Mouse (Mus musculus) gonadal fat pad, adult 2 months (tissue): ENCODE data around the gene Frmpd2. TPM values are rescaled to one million over a fixed set of nuclear protein-coding genes. Genes with fewer than 3 reads are reported as not detected.
"Not testable (repeated sequence)": the region's sequence is repeated elsewhere in the genome, so short reads cannot be mapped to it uniquely, and the experiment has no call there.

Source experiments
- DNase-seq: peaks from one replicate; pipeline ENCODE4 v3.0.0-alpha.2; 2012; ENCODE audit warnings: low read depth
- polyA plus RNA-seq: library from polyadenylated mRNA; depleted of rRNA; stranded (reverse); fragments of >200 nt; gene quantifications from 2 replicates; pipeline ENCODE4 v1.2.3, GENCODE M21; 2012; rRNA removed

The Frmpd2 gene
- 0.28 and 0.50 TPM in 2 replicates for polyA plus RNA-seq

GRCm38 (mm10) chr14:33471331-33471730, at the start of gene Frmpd2:
TSS of gene Frmpd2 (plus strand) at chr14:33471696.
- DNase-seq: no peak

- DNase-seq: no peak
These were observed 48.5 kb upstream of the Frmpd2 start for GRCm38 (mm10) chr14:33423003-33423402.

DNA sequence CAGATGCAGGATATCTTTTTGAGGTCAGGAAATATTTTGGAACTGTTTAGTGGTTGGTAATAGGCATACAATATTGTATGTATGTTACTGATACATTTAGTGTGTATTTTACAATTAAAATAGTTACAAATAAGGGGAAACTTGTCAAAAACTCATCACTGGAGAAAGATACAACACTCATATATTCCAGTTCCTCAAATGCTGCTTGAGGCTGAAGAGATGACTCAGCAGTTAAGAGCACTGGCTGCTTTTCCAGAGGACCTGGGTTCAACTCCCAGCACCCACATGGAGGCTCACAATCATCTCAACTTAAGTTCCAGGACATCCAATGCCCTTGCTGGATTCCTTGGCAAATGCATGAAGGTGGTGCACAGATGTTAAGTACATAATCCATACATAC, 47.4 kb upstream of the Frmpd2 start:
- DNase-seq: no peak

- DNase-seq: not testable (repeated sequence)
These were observed 39.0 kb upstream of the Frmpd2 start for GRCm38 (mm10) chr14:33432485-33432884.

- no peak for DNase-seq
These were observed 27.7 kb upstream of the Frmpd2 start for GRCm38 (mm10) chr14:33443780-33444179.

DNA sequence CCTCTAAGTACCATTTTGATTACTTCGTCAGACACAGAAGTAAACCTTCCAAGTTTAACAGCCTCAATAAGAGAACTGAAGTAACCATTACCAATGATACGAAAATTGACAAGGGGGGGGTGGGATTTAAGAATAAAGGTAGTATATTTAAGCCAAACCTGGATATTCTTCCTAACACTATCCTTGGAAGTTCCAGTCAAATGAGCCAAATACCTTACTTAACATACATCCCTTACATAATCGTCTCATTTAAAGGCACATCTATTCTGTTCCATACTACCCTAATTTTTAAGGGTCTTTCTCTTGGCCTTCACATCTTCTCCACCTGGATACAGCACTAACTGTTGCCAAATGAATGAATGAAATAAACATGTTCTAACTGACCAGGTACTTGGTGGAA, 25.5 kb upstream of the Frmpd2 start:
- no peak for DNase-seq

GRCm38 (mm10) chr14:33446561-33447023, 24.9 kb upstream of the Frmpd2 start:
- DNase-seq: no peak

GRCm38 (mm10) chr14:33447027-33447569, 24.4 kb upstream of the Frmpd2 start, which contains the start of gene Mapk8:
TSS of gene Mapk8 (minus strand) at chr14:33447158.
- no peak for DNase-seq

DNA sequence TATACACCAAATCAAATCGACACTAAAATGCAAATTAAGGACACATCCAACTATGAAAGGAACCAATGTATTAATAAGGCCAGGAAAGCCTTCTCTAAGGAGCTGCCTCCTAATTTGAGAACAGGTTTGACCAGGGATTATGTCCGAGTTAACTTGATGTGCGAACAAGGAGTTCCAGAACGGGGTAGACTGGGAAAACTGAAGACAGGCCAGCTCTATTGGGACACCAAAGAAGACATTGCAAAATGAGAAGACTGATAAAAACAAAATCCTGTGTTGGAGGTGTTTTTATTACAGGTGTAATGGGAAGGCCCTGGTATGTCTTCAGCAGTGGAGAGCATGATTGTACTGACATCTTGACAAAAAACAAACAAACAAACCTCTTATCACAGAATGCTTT, 23.2 kb upstream of the Frmpd2 start:
- peak; percentile 97 for DNase-seq

DNA sequence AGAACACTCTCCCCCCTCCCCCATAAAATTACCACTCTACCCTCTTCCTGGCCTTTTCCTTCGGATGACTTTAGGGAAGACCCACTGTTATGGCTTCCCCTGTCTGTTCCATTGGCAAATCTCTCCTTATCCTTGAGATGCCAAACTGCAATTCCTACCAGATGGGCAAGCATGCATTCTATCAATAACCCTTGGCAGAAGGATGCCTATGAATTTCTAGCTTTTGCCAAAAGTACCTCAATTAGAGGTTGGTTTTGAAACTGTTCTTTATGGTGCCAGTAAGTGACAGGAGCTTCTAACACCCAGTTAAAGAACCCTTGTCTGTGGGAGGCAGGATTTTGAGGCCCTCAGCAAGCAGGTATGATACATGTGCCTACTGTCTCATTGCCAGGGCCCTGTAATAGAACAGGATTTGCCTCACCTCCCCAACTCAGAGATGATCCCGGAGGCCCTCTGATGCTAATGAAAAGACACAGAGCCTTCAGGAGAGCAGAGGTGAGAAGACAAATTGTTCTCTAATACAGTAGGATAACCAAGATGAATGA, 22.1 kb upstream of the Frmpd2 start:
- DNase-seq: peak; percentile 71

GRCm38 (mm10) chr14:33450331-33450730, 21.2 kb upstream of the Frmpd2 start:
- DNase-seq: peak; percentile 99

GRCm38 (mm10) chr14:33463658-33464057, 7.8 kb upstream of the Frmpd2 start:
- no peak for DNase-seq

- no peak for DNase-seq
These were observed 3.7 kb upstream of the Frmpd2 start for GRCm38 (mm10) chr14:33467766-33468165.

DNA sequence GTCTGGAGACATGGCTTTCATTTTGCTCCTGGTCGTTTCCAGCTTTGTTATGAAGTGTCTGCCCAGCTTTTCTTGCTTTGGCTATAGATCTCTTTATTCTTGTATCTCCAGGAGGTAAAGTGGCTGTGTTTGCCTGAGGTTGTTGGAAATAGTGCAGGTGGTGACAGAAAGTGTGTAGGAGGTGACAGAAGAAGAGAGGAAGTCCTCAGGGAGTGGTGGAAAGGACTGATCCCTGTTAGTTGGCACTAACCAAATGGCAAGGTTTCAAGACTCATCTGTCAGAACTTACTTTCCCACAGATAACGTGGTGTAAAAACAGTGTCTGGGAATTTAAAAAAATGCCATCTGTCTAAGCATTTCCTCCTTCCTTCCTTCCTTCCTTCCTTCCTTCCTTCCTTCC, 3.0 kb downstream of the Frmpd2 start:
- DNase-seq: no peak

- DNase-seq: no peak
These were observed 4.7 kb downstream of the Frmpd2 start for GRCm38 (mm10) chr14:33476094-33476760.

- no peak for DNase-seq
These were observed 10.5 kb downstream of the Frmpd2 start for GRCm38 (mm10) chr14:33481991-33482390.

GRCm38 (mm10) chr14:33487805-33488550, 16.5 kb downstream of the Frmpd2 start:
- DNase-seq: no peak

- DNase-seq: no peak
These were observed 23.7 kb downstream of the Frmpd2 start for GRCm38 (mm10) chr14:33495226-33495625.

DNA sequence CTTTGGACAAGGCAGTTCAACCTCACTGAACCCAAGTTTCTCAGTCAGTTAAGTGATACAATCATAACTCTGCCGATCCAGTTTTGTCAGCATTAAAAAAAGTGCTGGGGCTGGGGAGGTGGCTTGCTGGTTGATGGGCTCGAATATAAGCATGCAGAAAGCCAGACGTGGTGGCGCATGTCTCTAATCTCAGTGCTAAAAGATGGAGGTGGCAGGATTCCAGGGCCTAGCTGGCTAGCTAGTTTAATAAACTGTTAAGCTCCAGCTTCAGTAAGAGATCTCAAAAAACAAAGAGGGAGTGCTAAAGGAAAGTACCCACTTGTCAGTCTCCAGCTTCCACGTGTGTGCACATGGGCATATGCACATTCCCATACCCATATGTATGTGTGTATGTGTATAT, 25.9 kb downstream of the Frmpd2 start:
- DNase-seq: no peak

GRCm38 (mm10) chr14:33498849-33499248, 27.4 kb downstream of the Frmpd2 start:
- no peak for DNase-seq

DNA sequence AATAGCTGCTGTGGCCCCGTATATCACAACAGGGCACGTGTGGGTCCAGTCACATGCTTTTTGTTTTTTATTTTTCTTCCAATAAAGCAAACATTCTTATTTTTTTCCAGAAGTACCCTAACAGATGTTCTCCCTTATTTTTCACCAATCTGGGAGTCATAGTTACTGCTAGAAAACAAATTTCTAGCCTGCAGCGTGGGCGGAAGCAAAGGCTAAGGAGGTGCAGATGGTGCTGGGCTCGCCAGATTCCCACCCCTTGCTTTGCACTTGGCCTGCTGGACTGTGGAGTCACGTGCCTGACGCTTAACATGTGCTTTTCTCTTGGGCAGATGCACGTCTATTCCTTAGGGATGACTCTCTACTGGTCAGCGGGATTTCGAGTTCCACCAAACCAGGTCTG, 29.1 kb downstream of the Frmpd2 start:
- DNase-seq: no peak

DNA sequence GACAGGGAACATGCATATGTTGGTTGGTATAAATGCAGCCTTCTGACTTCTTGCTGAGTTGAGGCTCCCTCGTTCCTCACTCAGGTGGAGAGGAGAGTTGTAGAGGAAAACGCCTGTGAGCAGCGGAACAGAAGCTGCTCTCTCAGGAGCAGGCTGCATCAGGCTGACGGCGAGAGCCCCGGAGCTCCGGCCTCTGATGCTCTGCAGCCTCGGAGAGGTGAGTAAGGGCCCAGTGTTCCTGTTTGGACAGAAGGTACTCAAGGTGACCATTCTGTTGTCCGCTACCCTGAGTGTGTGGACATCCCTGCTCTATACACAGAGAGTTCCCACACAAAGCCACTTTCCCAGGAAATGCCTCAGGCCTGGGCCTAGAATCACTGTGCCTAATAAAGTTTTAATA, 31.8 kb downstream of the Frmpd2 start:
- DNase-seq: no peak

- DNase-seq: no peak
These were observed 35.2 kb downstream of the Frmpd2 start for GRCm38 (mm10) chr14:33506696-33507095.
